Mouse (Mus musculus) adrenal gland, postnatal 14 days (tissue): Measurements from ENCODE around the gene H2afy. TPM values are rescaled to one million over a fixed set of nuclear protein-coding genes. Genes with fewer than 3 reads are reported as not detected.

Experiments used
- total RNA-seq: library from RNA; stranded (reverse); gene quantifications from 2 replicates; pipeline ENCODE4 v1.2.3, GENCODE M21; 2021

H2afy gene
- total RNA-seq, 1 experiment from 2014 or later: 126 TPM

Other genes starting within 250 kb of the H2afy start
- 1.1 and 2.4 TPM in 2 replicates for gene Tifab, start 42.5 kb upstream of the H2afy start, total RNA-seq
- not detected in 2 replicates for gene Neurog1, start 115.8 kb upstream of the H2afy start, total RNA-seq
- gene Cxcl14, start 160.2 kb upstream of the H2afy start, total RNA-seq: 23.9 and 27.3 TPM in 2 replicates